Mouse (Mus musculus): ENCODE measurements at regions not wholly inside any gene's neighbourhood (a gene's known extent, or its start where the extent isn't known, plus 50 kb on each side); places are given as distances from the start of the nearest gene placed in this dataset.

GRCm38 (mm10) chr14:86443921-86444835 is 696.9 kb downstream of the Diaph3 start:
- intact Hi-C loops (cut with DNase I): no loop called here
- DNase-seq: no peak

GRCm38 (mm10) chr14:86441895-86442679 is 698.9 kb downstream of the Diaph3 start:
- intact Hi-C loops (cut with DNase I): no loop called here
- no peak for DNase-seq

GRCm38 (mm10) chr14:86437383-86437782 is 703.7 kb downstream of the Diaph3 start:
- intact Hi-C loops (cut with DNase I): no loop called here
- no peak for DNase-seq

GRCm38 (mm10) chr14:86435345-86435744 is 705.7 kb downstream of the Diaph3 start:
- DNase-seq: no peak
- intact Hi-C loops (cut with DNase I): no loop called here

- DNase-seq: no peak
- intact Hi-C loops (cut with DNase I): no loop called here
These were observed 709.7 kb downstream of the Diaph3 start for GRCm38 (mm10) chr14:86431215-86431816.

GRCm38 (mm10) chr14:86421881-86422280 is 719.2 kb downstream of the Diaph3 start:
- DNase-seq: no peak
- intact Hi-C loops (cut with DNase I): no loop called here

- DNase-seq: no peak
- intact Hi-C loops (cut with DNase I): no loop called here
These were observed 721.0 kb downstream of the Diaph3 start for GRCm38 (mm10) chr14:86419959-86420598.

- intact Hi-C loops (cut with DNase I): no loop called here
- no peak for DNase-seq
These were observed 744.2 kb downstream of the Diaph3 start for GRCm38 (mm10) chr14:86396876-86397275.

- no peak for DNase-seq
- intact Hi-C loops (cut with DNase I): no loop called here
These were observed 745.1 kb downstream of the Diaph3 start for GRCm38 (mm10) chr14:86395951-86396361.

- no peak for DNase-seq
- intact Hi-C loops (cut with DNase I): no loop called here
These were observed 745.5 kb downstream of the Diaph3 start for GRCm38 (mm10) chr14:86395531-86395930.

- intact Hi-C loops (cut with DNase I): no loop called here
- DNase-seq: no peak
These were observed 746.0 kb downstream of the Diaph3 start for GRCm38 (mm10) chr14:86395068-86395467.

GRCm38 (mm10) chr14:86385136-86385535 is 755.9 kb downstream of the Diaph3 start:
- intact Hi-C loops (cut with DNase I): no loop called here

GRCm38 (mm10) chr14:86365032-86365431 is 776.0 kb downstream of the Diaph3 start:
- intact Hi-C loops (cut with DNase I): no loop called here
- no peak for DNase-seq

More at GRCm38 (mm10) chr14:86385136-86385535, 755.9 kb downstream of the Diaph3 start:
- no peak for DNase-seq

- intact Hi-C loops (cut with DNase I): no loop called here
- DNase-seq: no peak
These were observed 780.5 kb downstream of the Diaph3 start for GRCm38 (mm10) chr14:86360423-86361059.

- DNase-seq: no peak
- intact Hi-C loops (cut with DNase I): no loop called here
These were observed 782.5 kb downstream of the Diaph3 start for GRCm38 (mm10) chr14:86358584-86358983.

- intact Hi-C loops (cut with DNase I): no loop called here
- DNase-seq: no peak
These were observed 790.5 kb downstream of the Diaph3 start for GRCm38 (mm10) chr14:86350526-86350925.

GRCm38 (mm10) chr14:86339007-86339406 is 802.0 kb downstream of the Diaph3 start:
- intact Hi-C loops (cut with DNase I): no loop called here
- DNase-seq: no peak

- DNase-seq: no peak
- intact Hi-C loops (cut with DNase I): no loop called here
These were observed 804.0 kb downstream of the Diaph3 start for GRCm38 (mm10) chr14:86337052-86337451.

- intact Hi-C loops (cut with DNase I): no loop called here
- no peak for DNase-seq
These were observed 805.8 kb downstream of the Diaph3 start for GRCm38 (mm10) chr14:86335284-86335683.

- intact Hi-C loops (cut with DNase I): no loop called here
These were observed 811.9 kb downstream of the Diaph3 start for GRCm38 (mm10) chr14:86329176-86329575.

More at GRCm38 (mm10) chr14:86329176-86329575, 811.9 kb downstream of the Diaph3 start:
- no peak for DNase-seq

All from gastrocnemius, postnatal 36 days (tissue).